Mouse (Mus musculus): Measurements from ENCODE around the gene Zcchc14.

The Zcchc14 gene

GRCm38 (mm10) chr8:121609916-121610315 is 42.8 kb downstream of the Zcchc14 start:
- TF ChIP-seq GATA4 (IDR thresholded peaks at IDR 0.05; ENCODE audit: insufficient replicate concordance, low read length), result no peak

GRCm38 (mm10) chr8:121609251-121609650 is 43.5 kb downstream of the Zcchc14 start:
- TF ChIP-seq GATA4 (IDR thresholded peaks at IDR 0.05; ENCODE audit: insufficient replicate concordance, low read length), result no peak

- no peak for TF ChIP-seq GATA4 (IDR thresholded peaks at IDR 0.05; ENCODE audit: insufficient replicate concordance, low read length)
These were observed 45.0 kb downstream of the Zcchc14 start for GRCm38 (mm10) chr8:121607661-121608060.

- no peak for TF ChIP-seq GATA4 (IDR thresholded peaks at IDR 0.05; ENCODE audit: insufficient replicate concordance, low read length)
These were observed 48.9 kb downstream of the Zcchc14 start for GRCm38 (mm10) chr8:121603801-121604200.

GRCm38 (mm10) chr8:121602860-121603259 is 49.8 kb downstream of the Zcchc14 start:
- peak; percentile 96 for TF ChIP-seq GATA4 (IDR thresholded peaks at IDR 0.05; ENCODE audit: insufficient replicate concordance, low read length)

- TF ChIP-seq GATA4 (IDR thresholded peaks at IDR 0.05; ENCODE audit: insufficient replicate concordance, low read length), result no peak
These were observed 50.3 kb downstream of the Zcchc14 start for GRCm38 (mm10) chr8:121602411-121602810.

- TF ChIP-seq GATA4 (IDR thresholded peaks at IDR 0.05; ENCODE audit: insufficient replicate concordance, low read length), result no peak
These were observed 52.9 kb downstream of the Zcchc14 start for GRCm38 (mm10) chr8:121599842-121600241.

GRCm38 (mm10) chr8:121598892-121599291 is 53.8 kb downstream of the Zcchc14 start:
- no peak for TF ChIP-seq GATA4 (IDR thresholded peaks at IDR 0.05; ENCODE audit: insufficient replicate concordance, low read length)

- TF ChIP-seq GATA4 (IDR thresholded peaks at IDR 0.05; ENCODE audit: insufficient replicate concordance, low read length), result no peak
These were observed 54.5 kb downstream of the Zcchc14 start for GRCm38 (mm10) chr8:121598190-121598589.

- no peak for TF ChIP-seq GATA4 (IDR thresholded peaks at IDR 0.05; ENCODE audit: insufficient replicate concordance, low read length)
These were observed 58.7 kb downstream of the Zcchc14 start for GRCm38 (mm10) chr8:121593983-121594382.

GRCm38 (mm10) chr8:121593293-121593692 is 59.4 kb downstream of the Zcchc14 start:
- TF ChIP-seq GATA4 (IDR thresholded peaks at IDR 0.05; ENCODE audit: insufficient replicate concordance, low read length), result no peak

GRCm38 (mm10) chr8:121591178-121592066 is 61.3 kb downstream of the Zcchc14 start:
- TF ChIP-seq GATA4 (IDR thresholded peaks at IDR 0.05; ENCODE audit: insufficient replicate concordance, low read length), result no peak

GRCm38 (mm10) chr8:121590203-121591177 is 62.2 kb downstream of the Zcchc14 start, which contains the start of gene Map1lc3b:
Gene Map1lc3b, plus strand, starts transcription at chr8:121590361.
- peak; percentile 51; the same call in 1 of the 2 replicates for TF ChIP-seq GATA4 (IDR thresholded peaks at IDR 0.05; ENCODE audit: insufficient replicate concordance, low read length)

GRCm38 (mm10) chr8:121589205-121589726 is 63.4 kb downstream of the Zcchc14 start:
- no peak for TF ChIP-seq GATA4 (IDR thresholded peaks at IDR 0.05; ENCODE audit: insufficient replicate concordance, low read length)

- no peak for TF ChIP-seq GATA4 (IDR thresholded peaks at IDR 0.05; ENCODE audit: insufficient replicate concordance, low read length)
These were observed 64.0 kb downstream of the Zcchc14 start for GRCm38 (mm10) chr8:121588750-121589149.

Measured in liver, adult (tissue).